Mouse (Mus musculus) ovary, adult 2 months (tissue): ENCODE results near the gene Meaf6. TPM values are rescaled to one million over a fixed set of nuclear protein-coding genes. Genes with fewer than 3 reads are reported as not detected.

Experiments
- polyA plus RNA-seq: library from polyadenylated mRNA; depleted of rRNA; stranded (reverse); fragments of >200 nt; gene quantifications from 2 replicates; pipeline ENCODE4 v1.2.3, GENCODE M21; 2012; rRNA removed

The Meaf6 gene
- 14.0 and 21.7 TPM in 2 replicates for polyA plus RNA-seq

GRCm38 (mm10) chr4:125084403-125085345, at the start of gene Meaf6:
Gene Meaf6 (plus strand): TSS chr4:125085134.

GRCm38 (mm10) chr4:125065517-125066307, 19.2 kb upstream of the Meaf6 start, which contains the start of gene Dnali1:
Gene Dnali1 (minus strand): TSS chr4:125065703.

GRCm38 (mm10) chr4:125066490-125067370, 18.2 kb upstream of the Meaf6 start, which contains the start of gene Snip1:
Gene Snip1 (plus strand): TSS chr4:125066672.

GRCm38 (mm10) chr4:125127305-125128084, 42.6 kb downstream of the Meaf6 start, which contains the start of gene Zc3h12a:
Gene Zc3h12a (minus strand): TSS chr4:125127840.

Other genes starting within 250 kb of the Meaf6 start
- gene Yrdc, start 234.5 kb upstream of the Meaf6 start, polyA plus RNA-seq = 52.3 and 64.7 TPM in 2 replicates
- 106 and 134 TPM in 2 replicates for gene 1110065P20Rik, start 233.9 kb upstream of the Meaf6 start, polyA plus RNA-seq
- gene Maneal, start 223.0 kb upstream of the Meaf6 start, polyA plus RNA-seq = 1.6 and 1.9 TPM in 2 replicates
- 0.12 and 0.16 TPM in 2 replicates for gene Epha10, start 204.2 kb upstream of the Meaf6 start, polyA plus RNA-seq
- 21.4 and 22.0 TPM in 2 replicates for gene 9930104L06Rik, start 148.1 kb upstream of the Meaf6 start, polyA plus RNA-seq
- gene Cdca8, start 145.8 kb upstream of the Meaf6 start, polyA plus RNA-seq = 11.3 and 19.8 TPM in 2 replicates
- 37.2 and 38.2 TPM in 2 replicates for gene Rspo1, start 98.7 kb upstream of the Meaf6 start, polyA plus RNA-seq
- gene Gnl2, start 68.5 kb upstream of the Meaf6 start, polyA plus RNA-seq = 17.8 and 19.3 TPM in 2 replicates
- 17.8 and 18.4 TPM in 2 replicates for gene Dnali1, start 19.4 kb upstream of the Meaf6 start, polyA plus RNA-seq
- gene Snip1, start 18.5 kb upstream of the Meaf6 start, polyA plus RNA-seq = 11.2 and 12.7 TPM in 2 replicates
- gene Zc3h12a, start 42.7 kb downstream of the Meaf6 start, polyA plus RNA-seq = 6.0 and 7.1 TPM in 2 replicates